Mouse (Mus musculus) stomach, postnatal 0 days (tissue): ENCODE measurements at regions not wholly inside any gene's neighbourhood (a gene's known extent, or its start where the extent isn't known, plus 50 kb on each side); places are given as distances from the start of the nearest gene placed in this dataset.

Source experiments
- CTCF ChIP-seq: IDR thresholded peaks from 2 replicates; pipeline ENCODE4 v1.5.1; 2016; ENCODE audit warnings: antibody characterized with exemption, low read depth, mild to moderate bottlenecking, moderate library complexity
- EP300 ChIP-seq: optimal IDR thresholded peaks from 2 replicates; pipeline ENCODE3; 2016; ENCODE audit warnings: antibody characterized with exemption

- TF ChIP-seq CTCF (no peak), EP300 (no peak)
These were observed 168.1 kb downstream of the Rnf152 start for GRCm38 (mm10) chr1:105188210-105188919.
